Comparison of ENCODE assay signal across 25 mouse cellular contexts in genomic region chr7:83050011-83050410, GRCm38 (mm10).
DNase-seq lines count a peak whose midpoint lies in the region; ATAC-seq and TF ChIP-seq lines count a peak whose summit lies in the region.
"Had no signal": no experiment of that assay in that cellular context is flagged by ENCODE, and none has a peak within 500 bp of the region (broad histone marks: within the 10 kb centered on the region; RNA-seq: fewer than 3 reads in every experiment).

No protein-coding gene starts in this region.

- no peak for TF ChIP-seq POLR2A in brain, embryonic 14.5 days (IDR thresholded peaks at IDR 0.05; ENCODE audit: borderline replicate concordance, extremely low read depth, insufficient read depth, insufficient read length, poor library complexity, severe bottlenecking)

- TF ChIP-seq CTCF in midbrain, postnatal 0 days (IDR thresholded peaks at IDR 0.05): no peak
- no peak for TF ChIP-seq CTCF in brain, embryonic 14.5 days (IDR thresholded peaks at IDR 0.05; ENCODE audit: borderline replicate concordance, extremely low read depth, insufficient read depth, insufficient read length)

- no peaks in the 10 kb centered on the region for H3K9me3 ChIP-seq in forebrain, embryonic 16.5 days (ENCODE audit: control insufficient read depth, low read length)
- no peaks in the 10 kb centered on the region for H3K9me3 ChIP-seq in forebrain, embryonic 14.5 days (replicated peaks; ENCODE audit: control insufficient read depth, low read length)
- no peaks in the 10 kb centered on the region for H3K9me3 ChIP-seq in midbrain, embryonic 10.5 days (replicated peaks)
- no peaks in the 10 kb centered on the region for H3K9me3 ChIP-seq in midbrain, postnatal 0 days (ENCODE audit: low read length)
- peaks cover 4% of the 10 kb centered on the region; the same call in 1 of the 2 replicates for H3K9me3 ChIP-seq in midbrain, embryonic 13.5 days
- H3K9me3 ChIP-seq: embryonic facial prominence, embryonic 12.5 days; embryonic facial prominence, embryonic 15.5 days; forebrain, embryonic 13.5 days; G1E; intestine, embryonic 15.5 days had no signal

- WGBS in forebrain, embryonic 16.5 days: 26% methylated on average over 3 of the region's 3 CpGs
- 24% methylated on average over 3 of the region's 3 CpGs for WGBS in forebrain, embryonic 14.5 days
- WGBS in midbrain, embryonic 10.5 days: 23% methylated on average over 3 of the region's 3 CpGs
- WGBS in midbrain, postnatal 0 days: 17% methylated on average over 3 of the region's 3 CpGs
- WGBS in midbrain, embryonic 13.5 days: 11% methylated on average over 3 of the region's 3 CpGs

- no peaks in the 10 kb centered on the region for H3K4me1 ChIP-seq in forebrain, embryonic 16.5 days (replicated peaks; ENCODE audit: control insufficient read depth, insufficient read depth, low read length)
- H3K4me1 ChIP-seq in forebrain, embryonic 14.5 days (ENCODE audit: control insufficient read depth, insufficient read depth, low read length): no peaks in the 10 kb centered on the region
- H3K4me1 ChIP-seq in midbrain, embryonic 10.5 days: peaks cover 13% of the 10 kb centered on the region
- no peaks in the 10 kb centered on the region for H3K4me1 ChIP-seq in midbrain, postnatal 0 days (ENCODE audit: insufficient read depth, low read length)
- H3K4me1 ChIP-seq in midbrain, embryonic 13.5 days (replicated peaks): peaks cover 4% of the 10 kb centered on the region; the same call in 1 of the 2 replicates
- H3K4me1 ChIP-seq: embryonic facial prominence, embryonic 15.5 days; forebrain, embryonic 13.5 days; intestine, embryonic 15.5 days had no signal

- H3K9ac ChIP-seq in forebrain, embryonic 16.5 days (replicated peaks; ENCODE audit: low read depth, low read length): no peak overlapping the region
- H3K9ac ChIP-seq in forebrain, embryonic 14.5 days (ENCODE audit: low read length): no peak overlapping the region
- H3K9ac ChIP-seq in midbrain, postnatal 0 days (replicated peaks; ENCODE audit: low read length, poor library complexity, severe bottlenecking): no peak overlapping the region
- no peak overlapping the region for H3K9ac ChIP-seq in midbrain, embryonic 13.5 days (replicated peaks)
- H3K9ac ChIP-seq: embryonic facial prominence, embryonic 12.5 days; embryonic facial prominence, embryonic 15.5 days; forebrain, embryonic 13.5 days; intestine, embryonic 15.5 days had no signal

- H3K36me3 ChIP-seq in forebrain, embryonic 16.5 days (ENCODE audit: control insufficient read depth, insufficient read depth): no peaks in the 10 kb centered on the region
- H3K36me3 ChIP-seq in forebrain, embryonic 14.5 days (ENCODE audit: control insufficient read depth, insufficient read depth, low read length): no peaks in the 10 kb centered on the region
- H3K36me3 ChIP-seq in midbrain, embryonic 10.5 days: no peaks in the 10 kb centered on the region
- no peaks in the 10 kb centered on the region for H3K36me3 ChIP-seq in midbrain, postnatal 0 days (ENCODE audit: insufficient read depth, low read length)
- no peaks in the 10 kb centered on the region for H3K36me3 ChIP-seq in midbrain, embryonic 13.5 days
- H3K36me3 ChIP-seq: embryonic facial prominence, embryonic 12.5 days; embryonic facial prominence, embryonic 15.5 days; G1E; intestine, embryonic 15.5 days had no signal

- no peak overlapping the region for H3K4me2 ChIP-seq in forebrain, embryonic 16.5 days (ENCODE audit: low read length)
- no peak overlapping the region for H3K4me2 ChIP-seq in forebrain, embryonic 14.5 days (ENCODE audit: low read length)
- H3K4me2 ChIP-seq in midbrain, postnatal 0 days (ENCODE audit: low read depth, low read length, poor library complexity, severe bottlenecking): no peak overlapping the region
- H3K4me2 ChIP-seq in midbrain, embryonic 13.5 days (replicated peaks): no peak overlapping the region
- H3K4me2 ChIP-seq: embryonic facial prominence, embryonic 12.5 days; embryonic facial prominence, embryonic 15.5 days; forebrain, embryonic 13.5 days; heart, embryonic 11.5 days; intestine, embryonic 15.5 days had no signal

- no peak overlapping the region for H3K27ac ChIP-seq in forebrain, embryonic 16.5 days (ENCODE audit: low read length)
- H3K27ac ChIP-seq in forebrain, embryonic 14.5 days (ENCODE audit: low read depth, low read length): no peak overlapping the region
- peak overlapping the region; percentile 74 for H3K27ac ChIP-seq in midbrain, embryonic 10.5 days (replicated peaks)
- no peak overlapping the region for H3K27ac ChIP-seq in midbrain, postnatal 0 days (ENCODE audit: low read depth, low read length)
- H3K27ac ChIP-seq in midbrain, embryonic 13.5 days: no peak overlapping the region
- H3K27ac ChIP-seq: embryonic facial prominence, embryonic 12.5 days; embryonic facial prominence, embryonic 15.5 days; forebrain, embryonic 13.5 days; intestine, embryonic 15.5 days had no signal

- H3K27me3 ChIP-seq in forebrain, embryonic 16.5 days (replicated peaks; ENCODE audit: control insufficient read depth, insufficient read depth, low read length): no peaks in the 10 kb centered on the region
- no peaks in the 10 kb centered on the region for H3K27me3 ChIP-seq in forebrain, embryonic 14.5 days (replicated peaks; ENCODE audit: control insufficient read depth, insufficient read depth, low read length)
- no peaks in the 10 kb centered on the region for H3K27me3 ChIP-seq in midbrain, embryonic 10.5 days (ENCODE audit: low read depth, poor library complexity, severe bottlenecking)
- no peaks in the 10 kb centered on the region for H3K27me3 ChIP-seq in midbrain, postnatal 0 days (ENCODE audit: insufficient read depth, low read length)
- H3K27me3 ChIP-seq in midbrain, embryonic 13.5 days: no peaks in the 10 kb centered on the region
- H3K27me3 ChIP-seq: CH12.LX; embryonic facial prominence, embryonic 12.5 days; embryonic facial prominence, embryonic 15.5 days; forebrain, embryonic 13.5 days; intestine, embryonic 15.5 days had no signal

- no peak overlapping the region for H3K4me3 ChIP-seq in forebrain, embryonic 16.5 days (replicated peaks; ENCODE audit: low read length)
- no peak overlapping the region for H3K4me3 ChIP-seq in forebrain, embryonic 14.5 days (ENCODE audit: low read depth, low read length)
- no peak overlapping the region for H3K4me3 ChIP-seq in midbrain, embryonic 10.5 days
- H3K4me3 ChIP-seq in midbrain, postnatal 0 days (ENCODE audit: low read depth, low read length): no peak overlapping the region
- no peak overlapping the region for H3K4me3 ChIP-seq in midbrain, embryonic 13.5 days (replicated peaks)
- H3K4me3 ChIP-seq: embryonic facial prominence, embryonic 12.5 days; embryonic facial prominence, embryonic 15.5 days; forebrain, embryonic 13.5 days; intestine, embryonic 15.5 days had no signal

- DNase-seq in forebrain, embryonic 14.5 days (ENCODE audit: low spot score): no peak
- peak; percentile 20 for DNase-seq in midbrain, embryonic 10.5 days (ENCODE audit: low spot score)
- no peak for DNase-seq in midbrain, postnatal 0 days (ENCODE audit: low spot score)
- DNase-seq in brain, embryonic 14.5 days (ENCODE audit: low read depth): peak; percentile 25
- no peak for DNase-seq in frontal cortex, postnatal 25 days (ENCODE audit: low spot score in 2 of 2)
- DNase-seq: adrenal gland, postnatal 10 days; adrenal gland, postnatal 36 days; B cell, adult 2 months; cerebellum, adult 11 months; cerebellum, adult 2 months; cerebellum, adult 9-11 months; cerebellum, postnatal 25 days; gastrocnemius, postnatal 10 days; gastrocnemius, postnatal 36 days had no signal

- 0 out of 2 replicates have a peak, but pooled peaks have one; percentile 10 for ATAC-seq in forebrain, embryonic 16.5 days
- ATAC-seq in forebrain, embryonic 14.5 days: no peak
- ATAC-seq in midbrain, postnatal 0 days (ENCODE audit: low FRiP score): no peak
- peak; percentile 58 for ATAC-seq in midbrain, embryonic 13.5 days
- ATAC-seq: forebrain, embryonic 13.5 days; hindbrain, embryonic 16.5 days; intestine, embryonic 15.5 days; Patski had no signal

Comparison
In these comparisons a context has a peak if more than half of its experiments do, and no peak if none do; other contexts are left out.
1. ATAC-seq: peak in forebrain, embryonic 16.5 days (single experiment) and midbrain, embryonic 13.5 days (single experiment); none in forebrain, embryonic 14.5 days (single experiment) and midbrain, postnatal 0 days (single experiment).
2. DNase-seq: peak in midbrain, embryonic 10.5 days (single experiment) and brain, embryonic 14.5 days (single experiment); none in forebrain, embryonic 14.5 days (single experiment), midbrain, postnatal 0 days (single experiment) and frontal cortex, postnatal 25 days (0 of 2).